Mouse (Mus musculus): ENCODE data around the gene Ptgr1. TPM values are rescaled to one million over a fixed set of nuclear protein-coding genes. Genes with fewer than 3 reads are reported as not detected.

Gene Ptgr1
- polyA plus RNA-seq, 1 experiment from 2014 or later: 4.4 TPM

DNA sequence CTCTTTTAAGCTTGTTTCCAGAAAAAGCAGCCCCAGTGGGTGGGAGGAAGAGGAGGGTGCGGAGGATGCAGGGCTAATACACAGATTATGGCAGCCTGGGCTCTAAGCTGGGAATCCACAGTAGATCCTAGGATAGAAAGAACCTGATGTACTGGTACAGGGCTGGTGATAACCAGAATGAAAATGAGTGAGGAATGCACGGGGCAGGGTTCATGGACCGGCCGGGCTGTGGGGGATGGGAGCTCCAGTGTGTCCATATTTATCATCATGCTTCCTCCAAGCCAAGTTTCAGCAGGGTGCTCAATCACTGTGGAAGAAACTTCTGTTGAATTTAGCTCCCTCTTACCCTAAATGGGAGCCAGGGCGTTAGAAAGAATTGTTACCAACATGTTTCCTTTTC lies 10.2 kb upstream of the Ptgr1 start:
- Histone ChIP-seq H3K27me3 (ENCODE audit: control insufficient read depth, insufficient read depth, low read length) (no peaks in the 10 kb centered on the region), H3K4me3 (replicated peaks; ENCODE audit: low read depth, low read length) (no peak overlapping the region), H3K4me2 (ENCODE audit: low read length) (no peak overlapping the region), H3K9me3 (ENCODE audit: control insufficient read depth, low read length) (no peaks in the 10 kb centered on the region), H3K27ac (replicated peaks; ENCODE audit: low read depth, low read length) (no peak overlapping the region), H3K36me3 (ENCODE audit: control insufficient read depth, insufficient read depth, low read length) (no peaks in the 10 kb centered on the region), H3K4me1 (ENCODE audit: control insufficient read depth, insufficient read depth, low read length) (no peaks in the 10 kb centered on the region), H3K9ac (replicated peaks; ENCODE audit: low read length) (no peak overlapping the region)
- ATAC-seq (ENCODE audit: low FRiP score, low TSS enrichment) (no peak), DNase-seq (no peak)
- 87% methylated on average over 5 of the region's 5 CpGs for WGBS

GRCm38 (mm10) chr4:58995251-58995693 lies 8.4 kb upstream of the Ptgr1 start:
- no peak overlapping the region for H3K27ac ChIP-seq (replicated peaks; ENCODE audit: low read depth, low read length)
- H3K27me3 ChIP-seq (ENCODE audit: control insufficient read depth, insufficient read depth, low read length): no peaks in the 10 kb centered on the region
- H3K9me3 ChIP-seq (ENCODE audit: control insufficient read depth, low read length): no peaks in the 10 kb centered on the region
- no peak for DNase-seq
- 74% methylated on average over 8 of the region's 8 CpGs for WGBS
- H3K9ac ChIP-seq (replicated peaks; ENCODE audit: low read length): no peak overlapping the region
- no peaks in the 10 kb centered on the region for H3K4me1 ChIP-seq (ENCODE audit: control insufficient read depth, insufficient read depth, low read length)
- no peak for ATAC-seq (ENCODE audit: low FRiP score, low TSS enrichment)
- no peak overlapping the region for H3K4me2 ChIP-seq (ENCODE audit: low read length)
- no peak overlapping the region for H3K4me3 ChIP-seq (replicated peaks; ENCODE audit: low read depth, low read length)
- H3K36me3 ChIP-seq (ENCODE audit: control insufficient read depth, insufficient read depth, low read length): no peaks in the 10 kb centered on the region

DNA sequence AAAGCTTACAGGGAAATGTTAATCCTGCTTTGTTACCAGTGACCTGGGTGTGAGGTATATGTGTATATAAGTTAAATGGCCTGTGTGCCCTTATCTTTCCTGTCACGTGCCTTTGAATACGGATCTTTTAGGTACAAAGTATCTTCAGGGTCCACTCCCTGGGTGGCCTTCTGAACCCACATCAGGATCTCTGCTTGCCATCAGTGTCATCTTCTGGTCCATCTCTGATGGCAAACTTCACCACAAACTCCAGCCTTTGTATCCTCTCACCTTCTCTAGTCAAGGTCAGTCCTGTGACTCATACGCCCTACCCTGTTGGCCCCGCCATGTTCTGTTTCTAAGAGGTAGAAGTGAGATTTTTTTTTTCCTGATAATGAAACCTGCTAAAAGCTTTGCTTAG lies 7.8 kb upstream of the Ptgr1 start, which contains the start of gene Dnajc25:
Gene Dnajc25 (plus strand): TSS at position 301 of the 400 bp plus-strand sequence.
- Histone ChIP-seq H3K36me3 (ENCODE audit: control insufficient read depth, insufficient read depth, low read length) (no peaks in the 10 kb centered on the region), H3K27ac (replicated peaks; ENCODE audit: low read depth, low read length) (no peak within 1 kb of the TSS), H3K9ac (replicated peaks; ENCODE audit: low read length) (no peak within 1 kb of the TSS), H3K4me3 (replicated peaks; ENCODE audit: low read depth, low read length) (no peak within 1 kb of the TSS), H3K4me2 (ENCODE audit: low read length) (no peak within 1 kb of the TSS), H3K9me3 (ENCODE audit: control insufficient read depth, low read length) (no peaks in the 10 kb centered on the region), H3K4me1 (ENCODE audit: control insufficient read depth, insufficient read depth, low read length) (no peaks in the 10 kb centered on the region), H3K27me3 (ENCODE audit: control insufficient read depth, insufficient read depth, low read length) (no peaks in the 10 kb centered on the region)
- WGBS: 92% methylated on average over 4 of the region's 4 CpGs
- no peak for ATAC-seq (ENCODE audit: low FRiP score, low TSS enrichment)
- no peak for DNase-seq

DNA sequence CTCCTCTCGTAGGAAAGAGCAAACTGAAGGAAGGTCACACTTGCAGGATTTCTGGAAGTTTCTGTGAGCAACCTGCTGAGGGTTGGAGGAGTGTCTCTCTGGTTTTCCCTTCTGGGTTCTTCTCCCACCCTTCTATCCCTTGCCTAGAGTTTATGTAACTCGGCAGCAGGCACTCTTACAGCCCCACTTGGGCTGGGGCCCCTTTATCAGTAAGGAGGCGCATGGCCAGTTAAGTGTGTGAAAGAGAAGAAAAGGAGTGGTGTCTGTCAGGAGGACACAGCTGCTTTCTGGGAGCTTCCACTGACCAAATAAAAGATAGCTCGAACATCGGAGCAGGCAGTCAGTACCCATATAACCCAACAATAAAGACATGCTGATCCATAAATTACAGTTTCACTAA lies 5.3 kb upstream of the Ptgr1 start:
- no peak overlapping the region for H3K9ac ChIP-seq (replicated peaks; ENCODE audit: low read length)
- WGBS: 67% methylated on average over 5 of the region's 5 CpGs
- no peak overlapping the region for H3K4me3 ChIP-seq (replicated peaks; ENCODE audit: low read depth, low read length)
- no peak overlapping the region for H3K4me2 ChIP-seq (ENCODE audit: low read length)
- no peaks in the 10 kb centered on the region for H3K27me3 ChIP-seq (ENCODE audit: control insufficient read depth, insufficient read depth, low read length)
- no peaks in the 10 kb centered on the region for H3K4me1 ChIP-seq (ENCODE audit: control insufficient read depth, insufficient read depth, low read length)
- H3K9me3 ChIP-seq (ENCODE audit: control insufficient read depth, low read length): no peaks in the 10 kb centered on the region
- DNase-seq (no peak), ATAC-seq (ENCODE audit: low FRiP score, low TSS enrichment) (no peak)
- H3K36me3 ChIP-seq (ENCODE audit: control insufficient read depth, insufficient read depth, low read length): no peaks in the 10 kb centered on the region
- H3K27ac ChIP-seq (replicated peaks; ENCODE audit: low read depth, low read length): no peak overlapping the region

DNA sequence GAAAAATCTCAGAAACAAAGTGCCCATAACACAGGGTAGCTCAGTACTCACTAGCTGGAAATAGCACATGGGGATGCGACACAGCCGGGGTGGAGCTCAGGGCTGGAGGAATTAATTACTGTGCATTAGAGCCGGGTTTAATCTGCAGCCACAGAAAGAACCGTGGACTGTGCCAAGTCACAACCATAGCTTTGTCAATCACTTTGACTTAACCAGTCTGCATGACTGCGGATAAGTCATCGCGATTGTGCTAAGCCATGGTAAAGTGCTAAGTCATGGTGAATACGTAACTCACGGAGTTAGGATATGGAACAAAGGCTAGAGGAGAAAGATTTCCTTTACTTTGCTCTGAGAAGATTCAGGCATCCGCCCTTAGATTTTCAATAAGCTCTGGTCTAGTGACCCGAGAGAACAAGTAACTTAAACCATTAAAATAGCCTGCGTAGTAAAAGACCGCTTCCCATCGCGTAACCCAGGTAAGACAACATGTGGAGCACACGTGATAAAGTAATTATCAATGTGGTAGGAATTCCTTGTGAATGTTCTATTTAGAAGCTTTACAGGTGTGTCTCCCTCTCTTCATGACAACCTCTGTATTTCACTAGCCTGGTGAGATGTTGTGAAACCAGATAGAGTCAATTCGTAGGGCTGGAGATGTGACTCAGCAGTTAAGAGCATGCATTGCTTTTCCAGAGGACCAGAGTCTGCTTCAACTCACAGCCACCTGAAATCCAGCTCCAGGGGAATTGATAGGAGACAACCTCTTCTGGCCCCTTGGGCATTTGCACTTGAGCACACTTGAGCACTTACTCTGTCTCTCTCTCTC lies 3.9 kb upstream of the Ptgr1 start:
- H3K4me3 ChIP-seq (replicated peaks; ENCODE audit: low read depth, low read length): no peak overlapping the region
- peak; percentile 49 for DNase-seq
- 0 out of 2 replicates have a peak, but pooled peaks have one; percentile 32 for ATAC-seq (ENCODE audit: low FRiP score, low TSS enrichment)
- no peaks in the 10 kb centered on the region for H3K9me3 ChIP-seq (ENCODE audit: control insufficient read depth, low read length)
- H3K36me3 ChIP-seq (ENCODE audit: control insufficient read depth, insufficient read depth, low read length): no peaks in the 10 kb centered on the region
- peaks cover 4% of the 10 kb centered on the region; the same call in 1 of the 2 replicates for H3K4me1 ChIP-seq (ENCODE audit: control insufficient read depth, insufficient read depth, low read length)
- 48% methylated on average over 17 of the region's 17 CpGs for WGBS
- no peaks in the 10 kb centered on the region for H3K27me3 ChIP-seq (ENCODE audit: control insufficient read depth, insufficient read depth, low read length)
- H3K4me2 ChIP-seq (ENCODE audit: low read length): no peak overlapping the region
- no peak overlapping the region for H3K9ac ChIP-seq (replicated peaks; ENCODE audit: low read length)
- no peak overlapping the region for H3K27ac ChIP-seq (replicated peaks; ENCODE audit: low read depth, low read length)

DNA sequence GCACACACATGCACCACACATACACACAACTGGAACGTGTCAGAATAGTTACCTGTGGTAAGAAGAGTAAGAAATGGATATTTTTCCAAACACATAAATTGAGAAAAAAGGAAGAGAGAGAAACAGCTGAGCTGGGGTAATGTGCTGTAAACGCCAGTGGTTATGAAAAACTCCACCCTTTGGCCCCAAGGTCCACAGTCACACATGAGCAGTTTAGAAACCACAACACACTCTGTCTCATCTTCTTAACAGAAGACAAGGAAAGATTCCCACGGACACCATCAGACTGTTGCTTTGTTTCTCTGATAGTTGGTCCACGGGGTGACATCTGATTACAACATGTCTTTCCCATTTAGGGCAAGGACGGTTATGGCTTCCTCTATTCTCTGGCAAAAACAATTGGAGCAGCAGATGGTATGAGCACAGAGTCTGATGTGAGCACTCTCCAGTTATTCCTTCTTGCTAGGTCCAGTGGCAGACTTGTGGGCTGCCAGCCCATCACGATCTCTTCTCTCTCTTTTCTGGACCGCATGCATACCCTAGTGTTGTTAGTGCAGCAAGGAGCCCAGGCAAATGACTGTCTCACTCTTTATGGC lies 2.5 kb upstream of the Ptgr1 start:
- no peaks in the 10 kb centered on the region for H3K9me3 ChIP-seq (ENCODE audit: control insufficient read depth, low read length)
- no peaks in the 10 kb centered on the region for H3K36me3 ChIP-seq (ENCODE audit: control insufficient read depth, insufficient read depth, low read length)
- H3K27ac ChIP-seq (replicated peaks; ENCODE audit: low read depth, low read length): no peak overlapping the region
- 85% methylated on average over 7 of the region's 7 CpGs for WGBS
- H3K4me1 ChIP-seq (ENCODE audit: control insufficient read depth, insufficient read depth, low read length): peaks cover 4% of the 10 kb centered on the region; the same call in 1 of the 2 replicates
- DNase-seq (no peak), ATAC-seq (ENCODE audit: low FRiP score, low TSS enrichment) (no peak)
- H3K27me3 ChIP-seq (ENCODE audit: control insufficient read depth, insufficient read depth, low read length): no peaks in the 10 kb centered on the region
- no peak overlapping the region for H3K4me3 ChIP-seq (replicated peaks; ENCODE audit: low read depth, low read length)
- H3K9ac ChIP-seq (replicated peaks; ENCODE audit: low read length): no peak overlapping the region
- no peak overlapping the region for H3K4me2 ChIP-seq (ENCODE audit: low read length)

GRCm38 (mm10) chr4:58985157-58985648 lies 1.7 kb downstream of the Ptgr1 start:
- ATAC-seq (ENCODE audit: low FRiP score, low TSS enrichment): no peak
- WGBS: 23% methylated on average over 7 of the region's 7 CpGs

GRCm38 (mm10) chr4:58982806-58983205 lies 4.1 kb downstream of the Ptgr1 start:
- H3K36me3 ChIP-seq (ENCODE audit: control insufficient read depth, insufficient read depth, low read length): no peaks in the 10 kb centered on the region
- no peak overlapping the region for H3K9ac ChIP-seq (replicated peaks; ENCODE audit: low read length)
- no peak overlapping the region for H3K4me3 ChIP-seq (replicated peaks; ENCODE audit: low read depth, low read length)
- no peak for ATAC-seq (ENCODE audit: low FRiP score, low TSS enrichment)
- no peaks in the 10 kb centered on the region for H3K27me3 ChIP-seq (ENCODE audit: control insufficient read depth, insufficient read depth, low read length)
- no peaks in the 10 kb centered on the region for H3K9me3 ChIP-seq (ENCODE audit: control insufficient read depth, low read length)
- H3K4me2 ChIP-seq (ENCODE audit: low read length): no peak overlapping the region
- H3K27ac ChIP-seq (replicated peaks; ENCODE audit: low read depth, low read length): no peak overlapping the region
- 90% methylated on average over 8 of the region's 8 CpGs for WGBS
- H3K4me1 ChIP-seq (ENCODE audit: control insufficient read depth, insufficient read depth, low read length): peaks cover 4% of the 10 kb centered on the region; the same call in 1 of the 2 replicates
- no peak for DNase-seq

More at GRCm38 (mm10) chr4:58985157-58985648, 1.7 kb downstream of the Ptgr1 start:
- Histone ChIP-seq H3K9me3 (ENCODE audit: control insufficient read depth, low read length) (no peaks in the 10 kb centered on the region), H3K36me3 (ENCODE audit: control insufficient read depth, insufficient read depth, low read length) (no peaks in the 10 kb centered on the region), H3K27me3 (ENCODE audit: control insufficient read depth, insufficient read depth, low read length) (no peaks in the 10 kb centered on the region), H3K4me3 (replicated peaks; ENCODE audit: low read depth, low read length) (no peak overlapping the region), H3K27ac (replicated peaks; ENCODE audit: low read depth, low read length) (no peak overlapping the region), H3K9ac (replicated peaks; ENCODE audit: low read length) (no peak overlapping the region), H3K4me2 (ENCODE audit: low read length) (no peak overlapping the region), H3K4me1 (ENCODE audit: control insufficient read depth, insufficient read depth, low read length) (peaks cover 4% of the 10 kb centered on the region; the same call in 1 of the 2 replicates)
- peak; percentile 85 for DNase-seq

All from midbrain, embryonic 14.5 days (tissue).